Mouse (Mus musculus): ENCODE measurements around the gene Triap1.

Gene Triap1

GRCm38 (mm10) chr5:115392969-115393368, 51.9 kb downstream of the Triap1 start:
- no peak for DNase-seq (ENCODE audit: low read depth, low spot score)
